Mouse (Mus musculus): ENCODE data around the gene Hmg20a. TPM values are rescaled to one million over a fixed set of nuclear protein-coding genes. Genes with fewer than 3 reads are reported as not detected.

Gene Hmg20a
- polyA plus RNA-seq (2015; fragmentation: Nextera tagmentation; extraction: Ambion mirVana): 12.3 and 12.4 TPM in 2 replicates

- no peaks in the 10 kb centered on the region for H3K36me3 ChIP-seq (ENCODE audit: control insufficient read depth, insufficient read depth)
- WGBS (ENCODE audit: insufficient replicate concordance): 0% methylated on average over 59 of the region's 59 CpGs
- ATAC-seq (ENCODE audit: low read depth): peak; percentile 98
Observed at GRCm38 (mm10) chr9:56417948-56418737, at the start of gene Hmg20a, which contains the start of gene Peak1. Gene Hmg20a (plus strand): TSS chr9:56418609. Gene Peak1 (minus strand): TSS chr9:56418067.

DNA sequence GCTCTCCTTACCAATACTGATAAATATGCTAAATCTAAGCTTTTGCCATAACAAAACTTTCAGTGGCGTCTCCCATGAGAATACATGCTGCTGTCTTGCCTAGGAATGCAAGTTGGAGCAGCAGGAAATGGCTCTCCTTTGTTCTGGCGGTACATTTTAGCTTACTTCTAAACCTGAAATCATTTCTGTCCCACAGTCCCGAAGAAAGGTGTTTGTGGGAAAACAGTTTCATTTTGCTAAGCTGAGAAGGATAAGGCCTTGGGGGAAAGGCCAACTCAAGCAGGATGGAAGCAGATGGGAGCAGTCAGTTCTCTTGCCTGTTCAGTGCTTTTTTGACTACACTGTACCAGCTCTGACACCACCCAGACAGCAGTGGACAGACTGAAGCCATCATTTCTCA, 49.6 kb upstream of the Hmg20a start:
- no peak overlapping the region for H3K4me3 ChIP-seq (ENCODE audit: low read depth, low read length)
- H3K9me3 ChIP-seq (replicated peaks; ENCODE audit: control insufficient read depth, low read length): no peaks in the 10 kb centered on the region
- no peaks in the 10 kb centered on the region for H3K36me3 ChIP-seq (ENCODE audit: control insufficient read depth, insufficient read depth)
- H3K4me1 ChIP-seq (ENCODE audit: control insufficient read depth, low read depth, low read length): no peaks in the 10 kb centered on the region
- no peak overlapping the region for H3K4me2 ChIP-seq (ENCODE audit: low read depth, low read length)
- H3K27ac ChIP-seq (ENCODE audit: low read length): no peak overlapping the region
- H3K27me3 ChIP-seq (ENCODE audit: control insufficient read depth, insufficient read depth, low read depth, low read length): no peaks in the 10 kb centered on the region
- no peak for ATAC-seq (ENCODE audit: low read depth)
- H3K9ac ChIP-seq (ENCODE audit: low read depth, low read length): no peak overlapping the region
- WGBS (ENCODE audit: insufficient replicate concordance): 55% methylated on average over 3 of the region's 3 CpGs

More at GRCm38 (mm10) chr9:56417948-56418737, at the start of gene Hmg20a, which contains the start of gene Peak1:
- peak within 1 kb of the TSS; percentile 91 for H3K27ac ChIP-seq (ENCODE audit: low read length)
- peak within 1 kb of the TSS; percentile 86 for H3K4me3 ChIP-seq (ENCODE audit: low read depth, low read length)
- H3K9ac ChIP-seq (ENCODE audit: low read depth, low read length): peak within 1 kb of the TSS; percentile 90
- no peaks in the 10 kb centered on the region for H3K27me3 ChIP-seq (ENCODE audit: control insufficient read depth, insufficient read depth, low read depth, low read length)
- H3K4me2 ChIP-seq (ENCODE audit: low read depth, low read length): peak within 1 kb of the TSS; percentile 97
- no peaks in the 10 kb centered on the region for H3K9me3 ChIP-seq (replicated peaks; ENCODE audit: control insufficient read depth, low read length)
- H3K4me1 ChIP-seq (ENCODE audit: control insufficient read depth, low read depth, low read length): peaks cover 21% of the 10 kb centered on the region

GRCm38 (mm10) chr9:56370710-56371109, 47.7 kb upstream of the Hmg20a start:
- Histone ChIP-seq H3K4me1 (ENCODE audit: control insufficient read depth, low read depth, low read length) (no peaks in the 10 kb centered on the region), H3K9me3 (replicated peaks; ENCODE audit: control insufficient read depth, low read length) (no peaks in the 10 kb centered on the region), H3K36me3 (ENCODE audit: control insufficient read depth, insufficient read depth) (no peaks in the 10 kb centered on the region), H3K27me3 (ENCODE audit: control insufficient read depth, insufficient read depth, low read depth, low read length) (no peaks in the 10 kb centered on the region), H3K4me2 (ENCODE audit: low read depth, low read length) (no peak overlapping the region), H3K4me3 (ENCODE audit: low read depth, low read length) (no peak overlapping the region), H3K9ac (ENCODE audit: low read depth, low read length) (no peak overlapping the region), H3K27ac (ENCODE audit: low read length) (no peak overlapping the region)
- ATAC-seq (ENCODE audit: low read depth): no peak
- 30% methylated on average over 5 of the region's 5 CpGs for WGBS (ENCODE audit: insufficient replicate concordance)

DNA sequence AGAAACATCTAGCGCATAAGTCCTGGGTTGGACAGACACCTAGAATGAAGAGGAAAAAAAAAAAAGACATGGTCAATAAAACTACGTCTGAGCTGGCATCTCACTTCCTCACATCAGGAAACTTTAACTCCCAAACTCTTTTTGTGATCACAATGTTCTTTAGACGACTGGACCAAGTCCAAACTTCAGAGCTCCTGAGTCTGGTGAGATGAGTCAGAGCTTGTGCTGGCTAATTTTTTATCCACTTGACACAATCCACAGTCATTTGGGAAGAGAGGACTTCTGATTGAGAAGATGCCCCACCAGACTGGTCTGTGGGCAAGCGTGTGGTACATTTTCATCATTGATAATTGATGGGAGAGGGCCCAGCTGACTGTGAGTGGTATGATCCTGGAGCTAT, 44.0 kb upstream of the Hmg20a start:
- Histone ChIP-seq H3K36me3 (ENCODE audit: control insufficient read depth, insufficient read depth) (no peaks in the 10 kb centered on the region), H3K27me3 (ENCODE audit: control insufficient read depth, insufficient read depth, low read depth, low read length) (no peaks in the 10 kb centered on the region), H3K9me3 (replicated peaks; ENCODE audit: control insufficient read depth, low read length) (no peaks in the 10 kb centered on the region), H3K4me3 (ENCODE audit: low read depth, low read length) (no peak overlapping the region), H3K4me1 (ENCODE audit: control insufficient read depth, low read depth, low read length) (no peaks in the 10 kb centered on the region), H3K9ac (ENCODE audit: low read depth, low read length) (no peak overlapping the region), H3K27ac (ENCODE audit: low read length) (no peak overlapping the region), H3K4me2 (ENCODE audit: low read depth, low read length) (no peak overlapping the region)
- WGBS (ENCODE audit: insufficient replicate concordance): 55% methylated on average over 4 of the region's 4 CpGs
- no peak for ATAC-seq (ENCODE audit: low read depth)

DNA sequence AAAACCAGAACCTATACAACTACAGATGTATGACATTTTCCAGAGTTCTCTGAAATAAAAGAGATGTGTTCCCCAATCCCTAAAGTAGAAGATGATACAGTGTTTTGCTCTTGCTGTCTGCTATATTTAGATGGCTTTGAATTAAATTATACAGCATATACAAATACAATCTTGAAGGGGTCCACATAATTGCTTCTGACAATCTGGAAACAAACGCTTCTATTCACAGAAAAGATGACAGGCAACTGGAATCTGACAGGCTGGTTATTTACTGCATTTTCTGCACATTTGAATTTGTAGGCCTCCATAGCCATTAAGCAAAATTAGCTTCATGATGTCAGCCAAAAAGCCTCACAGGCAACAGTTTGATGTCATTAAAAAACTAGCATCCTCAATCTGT, 35.6 kb upstream of the Hmg20a start:
- Histone ChIP-seq H3K9me3 (replicated peaks; ENCODE audit: control insufficient read depth, low read length) (no peaks in the 10 kb centered on the region), H3K4me3 (ENCODE audit: low read depth, low read length) (no peak overlapping the region), H3K36me3 (ENCODE audit: control insufficient read depth, insufficient read depth) (no peaks in the 10 kb centered on the region), H3K27me3 (ENCODE audit: control insufficient read depth, insufficient read depth, low read depth, low read length) (no peaks in the 10 kb centered on the region), H3K9ac (ENCODE audit: low read depth, low read length) (no peak overlapping the region), H3K27ac (ENCODE audit: low read length) (no peak overlapping the region), H3K4me1 (ENCODE audit: control insufficient read depth, low read depth, low read length) (no peaks in the 10 kb centered on the region), H3K4me2 (ENCODE audit: low read depth, low read length) (no peak overlapping the region)
- no peak for ATAC-seq (ENCODE audit: low read depth)
- 55% methylated on average over 1 of the region's 1 CpGs for WGBS (ENCODE audit: insufficient replicate concordance)

GRCm38 (mm10) chr9:56392857-56393256, 25.6 kb upstream of the Hmg20a start:
- Histone ChIP-seq H3K36me3 (ENCODE audit: control insufficient read depth, insufficient read depth) (no peaks in the 10 kb centered on the region), H3K27ac (ENCODE audit: low read length) (no peak overlapping the region), H3K4me3 (ENCODE audit: low read depth, low read length) (no peak overlapping the region), H3K9ac (ENCODE audit: low read depth, low read length) (no peak overlapping the region), H3K4me2 (ENCODE audit: low read depth, low read length) (no peak overlapping the region), H3K27me3 (ENCODE audit: control insufficient read depth, insufficient read depth, low read depth, low read length) (no peaks in the 10 kb centered on the region), H3K4me1 (ENCODE audit: control insufficient read depth, low read depth, low read length) (no peaks in the 10 kb centered on the region), H3K9me3 (replicated peaks; ENCODE audit: control insufficient read depth, low read length) (no peaks in the 10 kb centered on the region)
- ATAC-seq (ENCODE audit: low read depth): no peak
- 53% methylated on average over 3 of the region's 3 CpGs for WGBS (ENCODE audit: insufficient replicate concordance)

DNA sequence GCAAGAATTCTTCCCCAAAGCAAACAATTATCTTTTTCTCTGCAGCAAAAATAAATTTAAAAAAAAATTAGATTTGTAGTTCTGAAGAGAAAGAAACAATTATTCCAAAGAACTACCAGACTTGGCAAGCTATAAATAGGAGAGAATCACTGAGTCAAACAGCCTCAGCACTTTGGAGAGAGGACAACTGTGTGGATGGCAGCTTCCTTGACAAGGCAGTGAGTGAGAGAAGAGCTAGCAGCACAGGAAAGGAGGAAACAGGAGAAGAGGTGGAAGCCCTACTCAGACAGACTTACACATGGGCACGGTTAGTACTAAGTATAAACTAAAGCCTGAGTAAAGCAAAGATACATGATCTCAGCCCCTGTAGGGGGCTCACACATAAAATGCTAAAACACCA, 22.1 kb upstream of the Hmg20a start:
- Histone ChIP-seq H3K9me3 (replicated peaks; ENCODE audit: control insufficient read depth, low read length) (no peaks in the 10 kb centered on the region), H3K4me3 (ENCODE audit: low read depth, low read length) (no peak overlapping the region), H3K4me1 (ENCODE audit: control insufficient read depth, low read depth, low read length) (no peaks in the 10 kb centered on the region), H3K36me3 (ENCODE audit: control insufficient read depth, insufficient read depth) (no peaks in the 10 kb centered on the region), H3K4me2 (ENCODE audit: low read depth, low read length) (no peak overlapping the region), H3K27me3 (ENCODE audit: control insufficient read depth, insufficient read depth, low read depth, low read length) (no peaks in the 10 kb centered on the region), H3K27ac (ENCODE audit: low read length) (no peak overlapping the region), H3K9ac (ENCODE audit: low read depth, low read length) (no peak overlapping the region)
- 31% methylated on average over 1 of the region's 1 CpGs for WGBS (ENCODE audit: insufficient replicate concordance)
- ATAC-seq (ENCODE audit: low read depth): no peak

DNA sequence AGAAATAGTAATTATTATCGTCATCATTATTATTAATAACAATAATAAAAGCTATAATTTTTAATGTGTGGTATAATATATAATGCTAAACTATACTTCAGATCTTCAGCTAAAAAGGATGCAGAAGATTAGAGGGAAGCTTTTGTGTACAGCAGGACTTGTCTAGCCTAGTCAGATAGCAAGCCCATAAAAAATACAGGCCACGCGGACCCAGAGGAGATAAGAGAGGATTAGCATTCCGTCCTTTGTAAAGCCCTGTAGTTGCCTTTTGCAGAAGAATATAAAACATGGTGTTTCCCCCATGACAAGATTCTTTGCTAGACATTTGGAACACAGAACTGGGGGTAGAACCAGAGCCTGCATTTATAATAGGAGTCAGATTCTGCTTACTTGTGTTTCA, 13.8 kb upstream of the Hmg20a start:
- Histone ChIP-seq H3K4me3 (ENCODE audit: low read depth, low read length) (no peak overlapping the region), H3K9me3 (replicated peaks; ENCODE audit: control insufficient read depth, low read length) (no peaks in the 10 kb centered on the region), H3K4me2 (ENCODE audit: low read depth, low read length) (no peak overlapping the region), H3K4me1 (ENCODE audit: control insufficient read depth, low read depth, low read length) (no peaks in the 10 kb centered on the region), H3K27ac (ENCODE audit: low read length) (no peak overlapping the region), H3K36me3 (ENCODE audit: control insufficient read depth, insufficient read depth) (no peaks in the 10 kb centered on the region), H3K9ac (ENCODE audit: low read depth, low read length) (no peak overlapping the region), H3K27me3 (ENCODE audit: control insufficient read depth, insufficient read depth, low read depth, low read length) (no peaks in the 10 kb centered on the region)
- 36% methylated on average over 4 of the region's 4 CpGs for WGBS (ENCODE audit: insufficient replicate concordance)
- ATAC-seq (ENCODE audit: low read depth): no peak

GRCm38 (mm10) chr9:56409928-56410327, 8.5 kb upstream of the Hmg20a start:
- no peaks in the 10 kb centered on the region for H3K36me3 ChIP-seq (ENCODE audit: control insufficient read depth, insufficient read depth)
- no peak overlapping the region for H3K9ac ChIP-seq (ENCODE audit: low read depth, low read length)
- no peak overlapping the region for H3K4me2 ChIP-seq (ENCODE audit: low read depth, low read length)
- ATAC-seq (ENCODE audit: low read depth): no peak
- no peak overlapping the region for H3K27ac ChIP-seq (ENCODE audit: low read length)
- WGBS (ENCODE audit: insufficient replicate concordance): 31% methylated on average over 2 of the region's 2 CpGs
- no peaks in the 10 kb centered on the region for H3K9me3 ChIP-seq (replicated peaks; ENCODE audit: control insufficient read depth, low read length)
- no peaks in the 10 kb centered on the region; the same call in 1 of the 2 replicates for H3K4me1 ChIP-seq (ENCODE audit: control insufficient read depth, low read depth, low read length)
- H3K27me3 ChIP-seq (ENCODE audit: control insufficient read depth, insufficient read depth, low read depth, low read length): no peaks in the 10 kb centered on the region
- no peak overlapping the region for H3K4me3 ChIP-seq (ENCODE audit: low read depth, low read length)

Measured in liver, embryonic 16.5 days (tissue).